Mouse (Mus musculus) E14TG2a.4 (cell line): ENCODE measurements around the gene Pym1.

Experiments used
- CTCF ChIP-seq: conservative IDR thresholded peaks from 2 replicates; pipeline ENCODE4 v1.5.1; 2014; ENCODE audit warnings: low read length
- NANOG ChIP-seq: IDR thresholded peaks from 2 replicates; pipeline ENCODE4 v1.6.1; 2014; ENCODE audit warnings: borderline replicate concordance, low read length, mixed read lengths
- POU5F1 ChIP-seq: IDR thresholded peaks from 2 replicates; pipeline ENCODE4 v1.6.1; 2014; ENCODE audit warnings: low read length, borderline replicate concordance

DNA sequence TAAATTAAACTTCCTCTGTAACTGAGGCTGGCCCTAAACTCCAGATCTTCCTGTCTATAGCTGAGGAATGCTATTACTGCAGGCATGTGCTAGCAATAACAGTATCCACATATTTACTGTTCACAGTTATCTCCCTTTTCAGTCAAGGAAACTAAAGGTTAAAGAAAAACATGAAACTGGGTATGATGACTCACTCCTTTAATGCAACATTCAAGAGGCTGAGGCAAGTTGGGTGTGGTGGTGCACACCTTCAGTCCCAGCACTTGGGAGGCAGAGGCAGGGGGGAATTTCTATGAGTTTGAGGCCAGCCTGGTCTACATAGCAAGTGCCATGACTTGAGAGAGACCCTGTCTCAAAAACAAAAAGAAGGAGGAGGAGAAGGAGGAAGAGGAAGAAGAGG is 15.7 kb upstream of the Pym1 start:
- no peak for TF ChIP-seq CTCF
- TF ChIP-seq NANOG: no peak
- no peak for TF ChIP-seq POU5F1
